Mouse (Mus musculus) hindbrain, postnatal 0 days (tissue): ENCODE measurements around the gene Cd300lf. TPM values are rescaled to one million over a fixed set of nuclear protein-coding genes. Genes with fewer than 3 reads are reported as not detected.

ENCODE experiments used
- ATAC-seq: fragments of 200-750 bp; cut with Nextera tagmentation; 2 replicates; pipeline ENCODE4 v1.8.0; 2017; ENCODE audit warnings: mild to moderate bottlenecking, moderate TSS enrichment, moderate library complexity
- DNase-seq: peaks from one replicate; pipeline ENCODE4 v3.0.0-alpha.2; 2015; ENCODE audit warnings: low spot score
- H3K27ac ChIP-seq: fragments of 300-500 bp; sonication (generic); 2 replicates; pipeline ENCODE4 v1.5.1; 2014; ENCODE audit warnings: mild to moderate bottlenecking
- H3K27me3 ChIP-seq: fragments of 300-500 bp; sonication (generic); 2 replicates; pipeline ENCODE4 v1.6.1; 2014; ENCODE audit warnings: low read length, mixed read lengths; ENCODE audit not compliant: insufficient read depth
- H3K36me3 ChIP-seq: fragments of 300-500 bp; sonication (generic); 2 replicates; pipeline ENCODE4 v1.6.1; 2014; ENCODE audit warnings: low read length, mixed read lengths; ENCODE audit not compliant: insufficient read depth
- H3K4me1 ChIP-seq: fragments of 300-500 bp; sonication (generic); 2 replicates; pipeline ENCODE4 v1.6.1; 2014; ENCODE audit warnings: antibody characterized with exemption, low read length, mixed read lengths; ENCODE audit not compliant: insufficient read depth
- H3K4me2 ChIP-seq: fragments of 300-500 bp; sonication (generic); 2 replicates; pipeline ENCODE4 v1.6.1; 2014; ENCODE audit warnings: low read depth, mild to moderate bottlenecking, low read length, moderate library complexity, mixed read lengths
- H3K4me3 ChIP-seq: fragments of 300-500 bp; sonication (generic); 2 replicates; pipeline ENCODE4 v1.5.1; 2014; ENCODE audit warnings: low read length
- H3K9ac ChIP-seq: fragments of 300-500 bp; sonication (generic); replicated peaks from 2 replicates; pipeline ENCODE4 v1.6.1; 2014; ENCODE audit warnings: mild to moderate bottlenecking, low read length, moderate library complexity, mixed read lengths
- H3K9me3 ChIP-seq: fragments of 300-500 bp; sonication (generic); 2 replicates; pipeline ENCODE4 v1.6.1; 2016; ENCODE audit warnings: low read length, mixed read lengths
- CTCF ChIP-seq: IDR thresholded peaks from 2 replicates; pipeline ENCODE4 v1.5.1; 2016; ENCODE audit warnings: antibody characterized with exemption, control low read depth, low read depth
- WGBS: fragments of 180-500 bp; shearing (Covaris S2); extraction: QIAGEN DNeasy Blood & Tissue Kit; methylation state at CpG from one replicate; pipeline ENCODE4 v1.1.7; 2014; 5-methylcytosine and 5-hydroxymethylcytosine counted together
- polyA plus RNA-seq: library from polyadenylated mRNA; unstranded; fragments of >200 nt; fragmentation: Nextera tagmentation; extraction: Ambion mirVana; gene quantifications from 2 replicates; pipeline ENCODE4 v1.2.1, GENCODE M21; 2015
- total RNA-seq: library from RNA; depleted of rRNA; stranded (reverse); fragments of >200 nt; gene quantifications from 2 replicates; pipeline ENCODE4 v1.2.3, GENCODE M21; 2014; rRNA removed

The Cd300lf gene
- total and polyA plus RNA-seq, 2 experiments from 2014 or later = 0.23 TPM; not detected in 1

DNA sequence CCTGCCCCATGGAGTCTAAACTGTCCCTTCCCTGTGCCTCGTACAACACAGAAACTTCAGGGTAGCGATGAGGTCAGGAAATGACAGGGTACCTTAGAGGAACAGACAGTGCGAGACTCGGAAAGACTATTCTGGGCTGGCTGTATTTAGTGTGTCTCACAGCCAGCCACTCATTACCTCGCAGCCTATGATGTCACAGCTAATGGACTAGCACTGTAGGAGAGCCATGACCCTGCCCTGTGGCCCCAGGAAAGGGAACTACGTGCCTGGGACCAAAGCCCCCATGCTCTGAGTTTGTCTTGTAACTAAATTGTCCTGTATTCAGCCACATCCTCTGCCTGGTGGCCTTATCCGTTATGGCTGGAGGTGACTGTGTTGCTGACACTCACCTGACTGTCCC is 58.4 kb downstream of the Cd300lf start:
- Histone ChIP-seq H3K4me2 (no peak overlapping the region), H3K36me3 (no peaks in the 10 kb centered on the region), H3K4me3 (no peak overlapping the region), H3K9ac (no peak overlapping the region), H3K9me3 (no peaks in the 10 kb centered on the region), H3K27ac (no peak overlapping the region), H3K4me1 (peaks cover 5% of the 10 kb centered on the region; the same call in 1 of the 2 replicates), H3K27me3 (no peaks in the 10 kb centered on the region)
- DNase-seq = no peak
- WGBS = 78% methylated on average over 7 of the region's 7 CpGs
- no peak for ATAC-seq
- no peak for TF ChIP-seq CTCF

- H3K4me2 ChIP-seq = no peak overlapping the region
- no peak overlapping the region for H3K9ac ChIP-seq
- WGBS = 61% methylated on average over 5 of the region's 5 CpGs
- DNase-seq (no peak), ATAC-seq (no peak)
- H3K27me3 ChIP-seq = peaks cover 3% of the 10 kb centered on the region; the same call in 1 of the 2 replicates
- no peaks in the 10 kb centered on the region for H3K9me3 ChIP-seq
- H3K4me3 ChIP-seq = no peak overlapping the region
- H3K36me3 ChIP-seq = no peaks in the 10 kb centered on the region
- no peak for TF ChIP-seq CTCF
- H3K4me1 ChIP-seq = peaks cover 5% of the 10 kb centered on the region; the same call in 1 of the 2 replicates
- no peak overlapping the region for H3K27ac ChIP-seq
Measured at GRCm38 (mm10) chr11:115073002-115073401, 60.8 kb downstream of the Cd300lf start.

DNA sequence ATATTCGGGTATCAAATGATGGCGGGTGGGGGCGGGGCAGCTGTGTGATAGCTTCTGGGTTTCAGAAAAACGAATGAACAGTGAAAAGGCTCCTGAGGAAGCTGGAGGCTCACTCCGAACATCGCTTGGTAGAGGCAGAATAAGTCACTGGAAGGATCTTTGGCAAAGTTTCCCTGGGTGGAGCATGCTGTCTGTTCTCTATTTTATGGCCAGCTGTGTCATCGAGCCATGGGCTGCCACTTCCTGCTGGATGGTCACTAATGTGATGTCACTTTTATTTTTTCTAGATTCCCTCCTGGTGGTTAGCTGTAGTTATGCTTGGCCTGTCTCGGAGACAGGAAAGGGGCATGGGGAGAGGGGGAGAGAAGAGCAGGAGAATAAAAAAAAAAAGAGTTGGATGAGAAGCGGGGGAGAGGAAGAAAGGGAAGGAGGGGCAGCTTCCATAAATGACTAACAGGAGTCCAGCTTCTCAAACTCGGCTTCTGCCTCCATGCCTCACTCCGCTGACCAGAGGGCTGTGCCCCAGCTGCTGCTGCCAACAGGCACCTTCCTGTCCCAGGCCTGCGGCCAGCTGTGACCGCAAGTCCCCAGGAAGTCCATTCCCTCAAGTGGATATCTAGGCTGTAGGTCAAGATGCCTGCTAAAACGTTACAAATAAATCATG is 62.0 kb downstream of the Cd300lf start:
- H3K4me3 ChIP-seq = no peak overlapping the region
- H3K9ac ChIP-seq = no peak overlapping the region
- H3K27ac ChIP-seq = peak overlapping the region; percentile 49; the same call in 1 of the 2 replicates
- H3K9me3 ChIP-seq = no peaks in the 10 kb centered on the region
- no peaks in the 10 kb centered on the region for H3K36me3 ChIP-seq
- peak; percentile 83 for ATAC-seq
- H3K4me1 ChIP-seq = peaks cover 5% of the 10 kb centered on the region; the same call in 1 of the 2 replicates
- WGBS = 12% methylated on average over 14 of the region's 14 CpGs
- peak; percentile 35 for TF ChIP-seq CTCF
- DNase-seq = peak; percentile 82
- peaks cover 3% of the 10 kb centered on the region; the same call in 1 of the 2 replicates for H3K27me3 ChIP-seq
- H3K4me2 ChIP-seq = peak overlapping the region; percentile 45

GRCm38 (mm10) chr11:115071015-115071551 is 62.7 kb downstream of the Cd300lf start:
- Histone ChIP-seq H3K4me1 (peaks cover 5% of the 10 kb centered on the region; the same call in 1 of the 2 replicates), H3K4me2 (peak overlapping the region; percentile 45), H3K27me3 (peaks cover 3% of the 10 kb centered on the region; the same call in 1 of the 2 replicates), H3K9me3 (no peaks in the 10 kb centered on the region), H3K9ac (0 out of 2 replicates have a peak overlapping the region, but pooled peaks have one; percentile 4), H3K4me3 (no peak overlapping the region), H3K27ac (peak overlapping the region; percentile 49; the same call in 1 of the 2 replicates), H3K36me3 (no peaks in the 10 kb centered on the region)
- TF ChIP-seq CTCF = no peak
- DNase-seq (peak; percentile 49), ATAC-seq (peak; percentile 27; the same call in 1 of the 2 replicates)
- 5% methylated on average over 9 of the region's 9 CpGs for WGBS

DNA sequence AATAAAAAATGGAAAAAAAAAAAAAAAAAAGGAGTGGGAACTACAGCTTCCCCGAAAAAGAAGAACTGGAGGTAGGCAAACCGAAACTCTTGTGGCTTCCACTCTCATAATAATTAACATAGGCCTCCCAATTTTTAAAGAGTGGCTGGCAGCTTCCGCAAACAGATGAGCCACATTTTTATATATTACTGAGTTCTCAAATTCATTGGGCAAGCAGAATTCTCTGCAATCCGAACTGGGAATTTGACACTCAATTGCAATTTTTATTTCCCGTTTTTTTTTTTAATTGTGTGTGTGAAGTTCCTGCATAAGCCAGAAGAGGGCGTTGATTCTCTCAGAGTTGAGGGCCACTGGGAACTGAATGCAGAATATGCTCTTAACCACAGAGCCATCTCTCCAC is 67.0 kb downstream of the Cd300lf start:
- Histone ChIP-seq H3K4me2 (no peak overlapping the region), H3K9me3 (no peaks in the 10 kb centered on the region), H3K27me3 (peaks cover 3% of the 10 kb centered on the region; the same call in 1 of the 2 replicates), H3K4me1 (peaks cover 2% of the 10 kb centered on the region; the same call in 1 of the 2 replicates), H3K36me3 (no peaks in the 10 kb centered on the region), H3K4me3 (no peak overlapping the region), H3K27ac (no peak overlapping the region), H3K9ac (no peak overlapping the region)
- ATAC-seq (no peak), DNase-seq (no peak)
- WGBS = 69% methylated on average over 6 of the region's 6 CpGs
- peak; percentile 29 for TF ChIP-seq CTCF

Other genes starting within 250 kb of the Cd300lf start
- 1.1 and 2.6 TPM in 2 replicates for gene Cd300a, start 244.0 kb downstream of the Cd300lf start, total RNA-seq
- 1.4 and 1.5 TPM in 2 replicates for gene Cd300a, start 244.0 kb downstream of the Cd300lf start, polyA plus RNA-seq
- gene Cd300lb, start 199.6 kb downstream of the Cd300lf start, total RNA-seq = 0.37 TPM in 1 of 2 replicates, not detected in the other
- gene Cd300lb, start 199.6 kb downstream of the Cd300lf start, polyA plus RNA-seq = 0.08 TPM in 1 of 2 replicates, not detected in the other
- gene Cd300c, start 164.8 kb downstream of the Cd300lf start, total RNA-seq = not detected in 2 replicates
- gene Cd300c, start 164.8 kb downstream of the Cd300lf start, polyA plus RNA-seq = not detected in 2 replicates
- gene Cd300ld, start 144.1 kb downstream of the Cd300lf start, total RNA-seq = 0.58 TPM in 1 of 2 replicates, not detected in the other
- 0.15 TPM in 1 of 2 replicates, not detected in the other for gene Cd300ld, start 144.1 kb downstream of the Cd300lf start, polyA plus RNA-seq
- 0.61 and 2.1 TPM in 2 replicates for gene Cd300c2, start 132.1 kb downstream of the Cd300lf start, total RNA-seq
- gene Cd300c2, start 132.1 kb downstream of the Cd300lf start, polyA plus RNA-seq = 2.5 and 3.0 TPM in 2 replicates
- not detected in 2 replicates for gene Cd300ld2, start 117.8 kb downstream of the Cd300lf start, total RNA-seq
- gene Cd300ld2, start 117.8 kb downstream of the Cd300lf start, polyA plus RNA-seq = not detected in 2 replicates
- gene Cd300ld4, start 107.0 kb downstream of the Cd300lf start, total RNA-seq = not detected in 2 replicates
- not detected in 2 replicates for gene Cd300ld4, start 107.0 kb downstream of the Cd300lf start, polyA plus RNA-seq
- gene Cd300ld5, start 96.2 kb downstream of the Cd300lf start, total RNA-seq = not detected in 2 replicates
- gene Cd300ld5, start 96.2 kb downstream of the Cd300lf start, polyA plus RNA-seq = not detected in 2 replicates
- gene Cd300ld3, start 85.6 kb downstream of the Cd300lf start, total RNA-seq = not detected in 2 replicates
- not detected in 2 replicates for gene Cd300ld3, start 85.6 kb downstream of the Cd300lf start, polyA plus RNA-seq
- not detected in 2 replicates for gene Cd300e, start 71.8 kb downstream of the Cd300lf start, total RNA-seq
- gene Cd300e, start 71.8 kb downstream of the Cd300lf start, polyA plus RNA-seq = 0.09 and 0.14 TPM in 2 replicates
- gene Rab37, start 42.6 kb downstream of the Cd300lf start, total RNA-seq = 1.2 TPM in 2 replicates
- 1.2 and 1.3 TPM in 2 replicates for gene Rab37, start 42.6 kb downstream of the Cd300lf start, polyA plus RNA-seq
- 72.6 and 76.9 TPM in 2 replicates for gene Slc9a3r1, start 29.3 kb upstream of the Cd300lf start, total RNA-seq
- gene Slc9a3r1, start 29.3 kb upstream of the Cd300lf start, polyA plus RNA-seq = 91.8 and 98.2 TPM in 2 replicates
- gene Tmem104, start 53.5 kb upstream of the Cd300lf start, total RNA-seq = 6.4 and 11.1 TPM in 2 replicates
- 10.1 and 13.5 TPM in 2 replicates for gene Tmem104, start 53.5 kb upstream of the Cd300lf start, polyA plus RNA-seq
- 17.3 and 27.8 TPM in 2 replicates for gene Nat9, start 53.9 kb upstream of the Cd300lf start, total RNA-seq
- 17.3 and 22.2 TPM in 2 replicates for gene Nat9, start 53.9 kb upstream of the Cd300lf start, polyA plus RNA-seq
- gene Grin2c, start 133.3 kb upstream of the Cd300lf start, total RNA-seq = 6.9 and 7.1 TPM in 2 replicates
- gene Grin2c, start 133.3 kb upstream of the Cd300lf start, polyA plus RNA-seq = 1.0 and 1.1 TPM in 2 replicates
- gene Fdxr, start 143.1 kb upstream of the Cd300lf start, total RNA-seq = 20.0 and 22.6 TPM in 2 replicates
- gene Fdxr, start 143.1 kb upstream of the Cd300lf start, polyA plus RNA-seq = 15.0 and 16.4 TPM in 2 replicates
- 8.3 and 10.8 TPM in 2 replicates for gene Fads6, start 163.7 kb upstream of the Cd300lf start, total RNA-seq
- 1.8 and 1.9 TPM in 2 replicates for gene Fads6, start 163.7 kb upstream of the Cd300lf start, polyA plus RNA-seq
- 0.36 and 0.99 TPM in 2 replicates for gene Otop2, start 173.2 kb upstream of the Cd300lf start, total RNA-seq
- 0.20 and 0.34 TPM in 2 replicates for gene Otop2, start 173.2 kb upstream of the Cd300lf start, polyA plus RNA-seq
- 0.37 and 0.47 TPM in 2 replicates for gene Ush1g, start 188.0 kb upstream of the Cd300lf start, total RNA-seq
- 0.10 and 0.13 TPM in 2 replicates for gene Ush1g, start 188.0 kb upstream of the Cd300lf start, polyA plus RNA-seq
- 2.2 and 3.6 TPM in 2 replicates for gene Otop3, start 200.7 kb upstream of the Cd300lf start, total RNA-seq
- 2.7 and 2.8 TPM in 2 replicates for gene Otop3, start 200.7 kb upstream of the Cd300lf start, polyA plus RNA-seq
- gene Hid1, start 233.8 kb upstream of the Cd300lf start, total RNA-seq = 78.9 and 87.5 TPM in 2 replicates
- 55.3 and 58.1 TPM in 2 replicates for gene Hid1, start 233.8 kb upstream of the Cd300lf start, polyA plus RNA-seq
- gene Cdr2l, start 247.9 kb upstream of the Cd300lf start, total RNA-seq = 70.8 and 72.3 TPM in 2 replicates
- gene Cdr2l, start 247.9 kb upstream of the Cd300lf start, polyA plus RNA-seq = 17.7 and 18.8 TPM in 2 replicates